Mouse (Mus musculus): ENCODE results near the gene Gpr88. TPM values are rescaled to one million over a fixed set of nuclear protein-coding genes. Genes with fewer than 3 reads are reported as not detected.

Gpr88 gene
- total RNA-seq, 2 experiments from 2014 or later, result not detected

- no peak for TF ChIP-seq CTCF (IDR thresholded peaks at IDR 0.05)
- intact Hi-C loops (cut with DNase I), result no loop called here
- no peak overlapping the region for H3K27ac ChIP-seq
- no peak overlapping the region for H3K4me3 ChIP-seq
- DNase-seq, result no peak
These were observed 13.1 kb upstream of the Gpr88 start for GRCm38 (mm10) chr3:116266360-116266759.

- Histone ChIP-seq H3K4me3 (no peak overlapping the region), H3K27ac (no peak overlapping the region)
- DNase-seq, result no peak
- intact Hi-C loops (cut with DNase I), result no loop called here
- no peak for TF ChIP-seq CTCF (IDR thresholded peaks at IDR 0.05)
These were observed 10.7 kb upstream of the Gpr88 start for GRCm38 (mm10) chr3:116263977-116264376.

GRCm38 (mm10) chr3:116263061-116263460, 9.8 kb upstream of the Gpr88 start:
- intact Hi-C loops (cut with DNase I), result no loop called here
- H3K4me3 ChIP-seq, result no peak overlapping the region
- DNase-seq, result no peak
- no peak overlapping the region for H3K27ac ChIP-seq
- TF ChIP-seq CTCF (IDR thresholded peaks at IDR 0.05), result no peak

- no peak for TF ChIP-seq CTCF (IDR thresholded peaks at IDR 0.05)
- intact Hi-C loops (cut with DNase I), result no loop called here
- Histone ChIP-seq H3K27ac (no peak overlapping the region), H3K4me3 (no peak overlapping the region)
- DNase-seq, result no peak
These were observed 2.8 kb upstream of the Gpr88 start for GRCm38 (mm10) chr3:116256104-116256503.

GRCm38 (mm10) chr3:116252255-116253040, 855 bp downstream of the Gpr88 start:
- TF ChIP-seq CTCF (IDR thresholded peaks at IDR 0.05), result no peak
- peak overlapping the region; percentile 76 for H3K4me3 ChIP-seq
- no peak for DNase-seq
- intact Hi-C loops (cut with DNase I), result no loop called here
- no peak overlapping the region for H3K27ac ChIP-seq

- H3K4me3 ChIP-seq, result peak overlapping the region; percentile 76
- intact Hi-C loops (cut with DNase I), result no loop called here
- DNase-seq, result peak; percentile 52
- no peak for TF ChIP-seq CTCF (IDR thresholded peaks at IDR 0.05)
- no peak overlapping the region for H3K27ac ChIP-seq
These were observed 1.6 kb downstream of the Gpr88 start for GRCm38 (mm10) chr3:116251481-116252254.

- no peak overlapping the region for H3K27ac ChIP-seq
- no peak for DNase-seq
- H3K4me3 ChIP-seq, result no peak overlapping the region
- intact Hi-C loops (cut with DNase I), result no loop called here
- TF ChIP-seq CTCF (IDR thresholded peaks at IDR 0.05), result no peak
These were observed 4.3 kb downstream of the Gpr88 start for GRCm38 (mm10) chr3:116249026-116249425.

- Histone ChIP-seq H3K27ac (no peak overlapping the region), H3K4me3 (no peak overlapping the region)
- no peak for TF ChIP-seq CTCF (IDR thresholded peaks at IDR 0.05)
- intact Hi-C loops (cut with DNase I), result no loop called here
- no peak for DNase-seq
These were observed 8.8 kb downstream of the Gpr88 start for GRCm38 (mm10) chr3:116244476-116244875.

- intact Hi-C loops (cut with DNase I), result no loop called here
- Histone ChIP-seq H3K27ac (no peak overlapping the region), H3K4me3 (no peak overlapping the region)
- TF ChIP-seq CTCF (IDR thresholded peaks at IDR 0.05), result no peak
- DNase-seq, result no peak
These were observed 10.6 kb downstream of the Gpr88 start for GRCm38 (mm10) chr3:116242685-116243084.

- no peak for DNase-seq
- Histone ChIP-seq H3K4me3 (no peak overlapping the region), H3K27ac (no peak overlapping the region)
- TF ChIP-seq CTCF (IDR thresholded peaks at IDR 0.05), result peak; percentile 10; the same call in 1 of the 2 replicates
- intact Hi-C loops (cut with DNase I), result no loop called here
These were observed 15.8 kb downstream of the Gpr88 start for GRCm38 (mm10) chr3:116237527-116237926.

- no peak for DNase-seq
- intact Hi-C loops (cut with DNase I), result no loop called here
- H3K27ac ChIP-seq, result no peak overlapping the region
- H3K4me3 ChIP-seq, result no peak overlapping the region
- no peak for TF ChIP-seq CTCF (IDR thresholded peaks at IDR 0.05)
These were observed 16.4 kb downstream of the Gpr88 start for GRCm38 (mm10) chr3:116236856-116237255.

- intact Hi-C loops (cut with DNase I), result no loop called here
- no peak overlapping the region for H3K4me3 ChIP-seq
- H3K27ac ChIP-seq, result no peak overlapping the region
- DNase-seq, result no peak
- TF ChIP-seq CTCF (IDR thresholded peaks at IDR 0.05), result no peak
These were observed 19.8 kb downstream of the Gpr88 start for GRCm38 (mm10) chr3:116233515-116233914.

- intact Hi-C loops (cut with DNase I), result no loop called here
- no peak for DNase-seq
These were observed 20.5 kb downstream of the Gpr88 start for GRCm38 (mm10) chr3:116232763-116233162.

More at GRCm38 (mm10) chr3:116232763-116233162, 20.5 kb downstream of the Gpr88 start:
- Histone ChIP-seq H3K27ac (no peak overlapping the region), H3K4me3 (no peak overlapping the region)
- no peak for TF ChIP-seq CTCF (IDR thresholded peaks at IDR 0.05)

All from gastrocnemius, adult 2 months (tissue).